Mouse (Mus musculus) heart, embryonic 11.5 days (tissue): ENCODE measurements around the gene Stxbp3. TPM values are rescaled to one million over a fixed set of nuclear protein-coding genes. Genes with fewer than 3 reads are reported as not detected.
A peak's percentile ranks its signal among the peaks of the same experiment; 100 is the strongest.
"Not testable (repeated sequence)": the region's sequence is repeated elsewhere in the genome, so short reads cannot be mapped to it uniquely, and the experiment has no call there.

ENCODE experiments used
- ATAC-seq: fragments of 200-750 bp; cut with Nextera tagmentation; replicated peaks from 2 replicates; pipeline ENCODE4 v1.8.0; 2017; ENCODE audit warnings: moderate library complexity; ENCODE audit not compliant: insufficient number of reproducible peaks, low FRiP score, low TSS enrichment
- H3K27ac ChIP-seq: fragments of 300-500 bp; sonication (generic); 2 replicates; pipeline ENCODE4 v1.5.1; 2014; ENCODE audit warnings: mild to moderate bottlenecking, low read depth, low read length
- H3K27me3 ChIP-seq: fragments of 300-500 bp; sonication (generic); 2 replicates; pipeline ENCODE4 v1.6.1; 2014; ENCODE audit warnings: mild to moderate bottlenecking, low read length, mixed read lengths; ENCODE audit not compliant: control insufficient read depth, insufficient read depth
- H3K36me3 ChIP-seq: fragments of 300-500 bp; sonication (generic); 2 replicates; pipeline ENCODE4 v1.6.1; 2014; ENCODE audit warnings: mild to moderate bottlenecking, low read length, moderate library complexity, mixed read lengths; ENCODE audit not compliant: control insufficient read depth, insufficient read depth
- H3K4me1 ChIP-seq: fragments of 300-500 bp; sonication (generic); 2 replicates; pipeline ENCODE4 v1.6.1; 2014; ENCODE audit warnings: low read length; ENCODE audit not compliant: control insufficient read depth, insufficient read depth
- H3K4me2 ChIP-seq: fragments of 300-500 bp; sonication (generic); 2 replicates; pipeline ENCODE4 v1.6.1; 2014; ENCODE audit warnings: mild to moderate bottlenecking, moderate library complexity
- H3K4me3 ChIP-seq: fragments of 300-500 bp; sonication (generic); 2 replicates; pipeline ENCODE4 v1.5.1; 2014; ENCODE audit warnings: low read depth, low read length
- H3K9ac ChIP-seq: fragments of 300-500 bp; sonication (generic); 2 replicates; pipeline ENCODE4 v1.6.1; 2014; ENCODE audit warnings: mild to moderate bottlenecking, low read depth, low read length, moderate library complexity
- H3K9me3 ChIP-seq: fragments of 300-500 bp; sonication (generic); replicated peaks from 2 replicates; pipeline ENCODE4 v1.6.1; 2016; ENCODE audit warnings: low read length; ENCODE audit not compliant: control insufficient read depth
- WGBS: fragments of 180-500 bp; shearing (Covaris S2); extraction: QIAGEN DNeasy Blood & Tissue Kit; methylation state at CpG from one replicate; pipeline ENCODE4 v1.1.7; 2014; ENCODE audit not compliant: insufficient replicate concordance; 5-methylcytosine and 5-hydroxymethylcytosine counted together
- polyA plus RNA-seq: library from polyadenylated mRNA; unstranded; fragments of >200 nt; fragmentation: Nextera tagmentation; extraction: Ambion mirVana; gene quantifications from 2 replicates; pipeline ENCODE4 v1.2.1, GENCODE M21; 2014

The Stxbp3 gene
- polyA plus RNA-seq, result 27.8 and 29.2 TPM in 2 replicates

DNA sequence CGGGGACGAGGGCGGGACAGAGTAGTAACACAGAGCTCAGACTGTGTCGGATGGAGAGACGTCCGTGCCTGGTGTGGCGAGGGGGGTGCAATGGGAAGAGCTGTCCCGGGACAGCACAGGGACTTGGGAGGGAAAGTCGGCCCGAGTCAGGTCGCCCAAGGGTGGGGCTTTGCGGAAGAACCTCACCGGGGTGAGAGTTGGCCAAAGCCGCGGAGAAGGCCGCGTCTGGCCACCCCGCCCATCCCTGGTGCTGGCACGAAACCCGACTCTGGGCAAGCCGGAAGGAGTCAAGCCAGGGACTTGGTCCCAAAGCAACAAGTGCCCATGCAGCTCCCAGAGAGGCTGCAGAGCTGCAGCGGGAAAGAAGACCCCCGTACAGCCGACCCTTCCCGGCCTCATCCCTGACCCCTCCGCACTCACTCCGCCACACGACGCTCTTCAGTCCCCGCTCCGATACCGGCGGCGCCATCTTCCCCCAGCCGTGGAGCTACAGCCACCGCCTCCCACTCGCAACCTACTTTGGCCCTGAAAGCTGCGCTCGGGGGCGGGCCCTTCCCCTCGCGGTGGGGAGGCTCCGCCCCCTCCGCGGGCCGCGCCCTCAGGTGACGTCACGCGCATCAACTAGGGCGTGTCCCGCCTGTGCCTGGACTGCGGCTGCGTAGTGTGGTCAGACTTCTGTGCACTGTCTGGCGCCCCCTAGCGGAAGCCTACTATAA is at the start of gene Stxbp3:
Stxbp3 (minus strand) TSS at position 527 of the 716 bp plus-strand sequence.
- peak; percentile 98 for ATAC-seq
- H3K9ac ChIP-seq, result peak within 1 kb of the TSS; percentile 83
- H3K36me3 ChIP-seq, result no peaks in the 10 kb centered on the region; the same call in 1 of the 2 replicates
- H3K27me3 ChIP-seq, result no peaks in the 10 kb centered on the region
- peak within 1 kb of the TSS; percentile 62 for H3K4me2 ChIP-seq
- H3K27ac ChIP-seq, result peak within 1 kb of the TSS; percentile 88
- peak within 1 kb of the TSS; percentile 84 for H3K4me3 ChIP-seq
- no peaks in the 10 kb centered on the region for H3K9me3 ChIP-seq
- 1% methylated on average over 56 of the region's 56 CpGs for WGBS
- peaks cover 2% of the 10 kb centered on the region; the same call in 1 of the 2 replicates for H3K4me1 ChIP-seq

DNA sequence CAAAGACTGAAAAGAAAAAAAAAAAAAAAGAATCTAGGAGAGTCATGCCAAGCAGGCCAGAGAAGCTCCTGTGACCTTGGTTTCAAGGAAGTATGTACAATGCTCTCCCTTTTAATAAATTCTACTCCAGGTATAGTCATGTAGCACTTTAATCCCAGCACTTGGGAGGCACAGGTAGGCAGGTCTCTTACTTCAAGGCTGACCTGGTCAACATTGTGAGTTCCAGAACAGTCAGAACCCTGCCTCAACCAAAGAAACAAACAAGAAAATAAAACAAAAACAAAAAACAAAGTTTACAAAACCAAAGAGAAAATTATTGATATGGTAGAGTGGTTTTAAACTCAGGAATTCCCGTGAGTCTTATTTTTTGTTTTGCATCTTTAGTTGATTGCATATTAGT is 49.6 kb upstream of the Stxbp3 start, which contains the start of gene Fndc7:
Fndc7 (minus strand) TSS at position 101 of the 400 bp plus-strand sequence.
- no peak for ATAC-seq
- Histone ChIP-seq H3K4me1 (peaks cover 12% of the 10 kb centered on the region), H3K27me3 (no peaks in the 10 kb centered on the region), H3K27ac (no peak within 1 kb of the TSS), H3K4me3 (no peak within 1 kb of the TSS), H3K9ac (no peak within 1 kb of the TSS), H3K36me3 (no peaks in the 10 kb centered on the region), H3K4me2 (no peak within 1 kb of the TSS), H3K9me3 (no peaks in the 10 kb centered on the region)
- 84% methylated on average over 1 of the region's 1 CpGs for WGBS

GRCm38 (mm10) chr3:108887618-108887975 is 47.3 kb upstream of the Stxbp3 start:
- H3K4me1 ChIP-seq, result peaks cover 18% of the 10 kb centered on the region
- H3K27me3 ChIP-seq, result no peaks in the 10 kb centered on the region
- no peaks in the 10 kb centered on the region for H3K9me3 ChIP-seq
- H3K9ac ChIP-seq, result no peak overlapping the region
- no peaks in the 10 kb centered on the region for H3K36me3 ChIP-seq
- 87% methylated on average over 3 of the region's 3 CpGs for WGBS
- no peak overlapping the region for H3K27ac ChIP-seq
- H3K4me2 ChIP-seq, result no peak overlapping the region
- H3K4me3 ChIP-seq, result no peak overlapping the region
- ATAC-seq, result no peak

DNA sequence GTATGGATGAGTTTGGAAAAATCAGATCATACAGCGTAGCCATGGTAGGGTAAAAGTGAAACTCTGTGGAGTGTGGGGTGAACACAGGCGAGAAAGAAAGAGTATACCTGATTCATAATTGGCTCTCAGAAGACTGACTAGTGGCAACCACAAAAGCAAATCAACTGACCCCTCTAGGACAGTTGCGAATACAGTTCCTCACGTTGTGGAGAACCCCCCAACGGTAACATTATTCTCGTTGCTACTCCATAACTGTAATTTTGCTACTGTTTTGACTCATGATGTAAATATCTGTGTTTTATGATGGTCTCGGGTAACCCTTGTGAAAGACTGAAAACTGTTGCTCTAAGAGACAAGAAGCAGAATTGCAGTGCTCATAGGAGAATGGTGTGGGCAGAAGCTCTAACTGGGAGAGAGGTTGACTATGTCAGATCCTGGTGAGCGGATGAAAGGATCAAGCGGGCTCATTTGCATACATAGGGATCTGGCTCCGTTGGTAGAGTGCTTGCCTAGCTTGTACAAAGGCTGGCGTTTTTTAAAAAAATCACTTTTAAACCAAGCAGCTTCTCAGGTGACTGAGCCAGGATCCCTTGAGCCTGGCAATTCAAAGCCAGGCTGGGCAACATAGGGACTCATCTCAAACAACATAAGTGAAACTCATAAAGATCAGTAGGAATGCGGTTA is 46.8 kb upstream of the Stxbp3 start:
- 61% methylated on average over 12 of the region's 12 CpGs for WGBS
- Histone ChIP-seq H3K27me3 (no peaks in the 10 kb centered on the region), H3K4me2 (no peak overlapping the region), H3K36me3 (no peaks in the 10 kb centered on the region), H3K9ac (no peak overlapping the region), H3K27ac (peak overlapping the region; percentile 76), H3K9me3 (no peaks in the 10 kb centered on the region), H3K4me1 (peaks cover 18% of the 10 kb centered on the region), H3K4me3 (no peak overlapping the region)
- no peak for ATAC-seq

- Histone ChIP-seq H3K4me2 (0 out of 2 replicates have a peak overlapping the region, but pooled peaks have one; percentile 3), H3K4me3 (no peak overlapping the region), H3K27ac (peak overlapping the region; percentile 76), H3K9ac (no peak overlapping the region), H3K27me3 (no peaks in the 10 kb centered on the region), H3K9me3 (no peaks in the 10 kb centered on the region), H3K36me3 (no peaks in the 10 kb centered on the region), H3K4me1 (peaks cover 23% of the 10 kb centered on the region)
- 24% methylated on average over 9 of the region's 9 CpGs for WGBS
- peak; percentile 57; the same call in 1 of the 2 replicates for ATAC-seq
Observed at GRCm38 (mm10) chr3:108885686-108886530, 45.6 kb upstream of the Stxbp3 start.

- H3K27ac ChIP-seq, result peak overlapping the region; percentile 76; the same call in 1 of the 2 replicates
- no peak for ATAC-seq
- peaks cover 28% of the 10 kb centered on the region for H3K4me1 ChIP-seq
- no peaks in the 10 kb centered on the region for H3K9me3 ChIP-seq
- H3K27me3 ChIP-seq, result no peaks in the 10 kb centered on the region
- no peaks in the 10 kb centered on the region for H3K36me3 ChIP-seq
- WGBS, result 66% methylated on average over 8 of the region's 8 CpGs
- H3K4me3 ChIP-seq, result no peak overlapping the region
- H3K9ac ChIP-seq, result peak overlapping the region; percentile 47; the same call in 1 of the 2 replicates
- no peak overlapping the region for H3K4me2 ChIP-seq
Observed at GRCm38 (mm10) chr3:108884706-108885289, 44.5 kb upstream of the Stxbp3 start.

DNA sequence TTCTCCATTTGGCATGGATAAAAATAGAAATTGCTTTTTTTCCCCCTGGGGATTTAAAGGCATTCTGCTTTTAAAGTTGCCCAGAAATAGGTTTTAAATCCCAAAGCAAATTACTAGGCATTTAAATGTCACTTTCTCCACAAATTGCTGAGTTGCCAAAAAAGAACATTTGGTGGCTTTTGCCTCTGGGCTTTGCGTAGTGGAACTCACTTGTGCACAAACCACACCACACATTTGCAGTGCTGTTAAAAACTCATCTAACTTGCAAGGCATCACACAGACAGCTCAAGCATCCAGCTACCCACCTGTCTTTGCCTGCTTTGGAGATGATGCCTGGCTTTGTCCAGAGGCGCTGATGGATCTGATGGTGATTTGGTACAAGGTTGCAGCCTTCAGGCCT is 42.7 kb upstream of the Stxbp3 start:
- Histone ChIP-seq H3K4me1 (peaks cover 37% of the 10 kb centered on the region), H3K27me3 (no peaks in the 10 kb centered on the region), H3K4me2 (no peak overlapping the region), H3K4me3 (no peak overlapping the region), H3K9ac (no peak overlapping the region), H3K27ac (no peak overlapping the region), H3K9me3 (no peaks in the 10 kb centered on the region), H3K36me3 (no peaks in the 10 kb centered on the region)
- 91% methylated on average over 2 of the region's 2 CpGs for WGBS
- no peak for ATAC-seq

DNA sequence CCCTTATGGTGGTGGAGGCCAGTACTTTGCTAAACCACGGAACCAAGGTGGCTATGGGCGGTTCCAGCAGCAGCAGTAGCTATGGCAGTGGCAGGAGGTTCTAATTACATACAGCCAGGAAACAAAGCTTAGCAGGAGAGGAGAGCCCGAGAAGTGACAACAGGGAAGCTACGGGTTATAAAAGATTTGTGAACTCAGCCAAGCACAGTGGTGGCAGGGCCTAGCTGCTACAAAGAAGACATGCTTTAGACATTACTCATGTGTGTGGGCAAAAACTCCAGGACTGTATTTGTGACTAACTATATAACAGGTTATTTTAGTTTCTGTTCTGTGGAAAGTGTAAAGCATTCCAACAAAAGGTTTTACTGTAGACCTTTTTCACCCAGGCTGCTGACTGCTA is 41.5 kb upstream of the Stxbp3 start:
- H3K9me3 ChIP-seq, H3K27ac ChIP-seq, ATAC-seq, H3K36me3 ChIP-seq, H3K4me2 ChIP-seq, H3K27me3 ChIP-seq, H3K9ac ChIP-seq, H3K4me3 ChIP-seq: not testable (repeated sequence)
- 40% methylated on average over 4 of the region's 4 CpGs for WGBS
- H3K4me1 ChIP-seq, result peaks cover 34% of the 10 kb centered on the region
